Mouse (Mus musculus): ENCODE results near the gene Tbx5.

GRCm38 (mm10) chr5:119803411-119804251, 28.8 kb upstream of the Tbx5 start:
- TF ChIP-seq FLI1 (IDR thresholded peaks at IDR 0.05; ENCODE audit: low read length): no peak
- no peak for TF ChIP-seq GATA1 (IDR thresholded peaks at IDR 0.05; ENCODE audit: borderline replicate concordance, low read length)
